Mouse (Mus musculus): Measurements from ENCODE around the gene Ift88. TPM values are rescaled to one million over a fixed set of nuclear protein-coding genes. Genes with fewer than 3 reads are reported as not detected.
"Not testable (repeated sequence)": the region's sequence is repeated elsewhere in the genome, so short reads cannot be mapped to it uniquely, and the experiment has no call there.

Gene Ift88
- polyA plus RNA-seq, 1 experiment from 2014 or later, result 14.7 TPM

DNA sequence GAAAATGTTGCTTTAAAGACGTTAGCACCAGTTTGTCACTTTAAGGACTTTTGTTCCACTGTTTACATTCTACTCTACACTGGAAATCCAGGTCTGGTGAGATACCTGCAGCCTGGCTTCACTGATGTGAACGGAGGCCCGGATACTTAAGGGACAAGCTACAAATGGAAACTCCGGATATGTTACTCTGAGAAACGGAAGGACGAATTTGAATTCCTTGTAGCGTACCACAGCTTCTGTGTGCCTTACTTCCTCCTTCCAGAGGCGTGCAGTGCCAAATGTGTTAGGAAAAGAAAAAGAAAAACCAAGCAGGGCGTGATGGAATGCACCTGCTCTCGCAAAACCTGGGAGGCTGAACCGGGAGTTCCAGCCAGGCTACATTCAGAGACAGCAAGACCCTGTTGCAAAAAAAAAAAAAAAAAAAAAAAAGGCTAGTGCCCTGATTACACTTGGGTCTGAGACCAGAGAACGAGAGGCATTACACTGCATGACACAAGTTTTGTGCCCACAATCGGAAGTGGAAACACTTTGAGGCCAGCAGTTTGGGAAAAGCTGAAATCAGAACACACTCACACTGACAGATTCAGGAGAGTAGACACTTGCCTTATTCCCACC, 24.9 kb upstream of the Ift88 start:
- Histone ChIP-seq H3K4me3 (peak overlapping the region; percentile 64), H3K36me3 (no peaks in the 10 kb centered on the region), H3K27ac (no peak overlapping the region), H3K4me2 (replicated peaks) (peak overlapping the region; percentile 77), H3K27me3 (replicated peaks) (peaks cover 14% of the 10 kb centered on the region; the same call in 1 of the 2 replicates), H3K4me1 (peaks cover 2% of the 10 kb centered on the region; the same call in 1 of the 2 replicates), H3K9me3 (no peaks in the 10 kb centered on the region), H3K9ac (peak overlapping the region; percentile 22; the same call in 1 of the 2 replicates)
- peak; percentile 38; the same call in 1 of the 2 replicates for ATAC-seq (ENCODE audit: low FRiP score, low read depth)
- WGBS, result 17% methylated on average over 13 of the region's 13 CpGs

DNA sequence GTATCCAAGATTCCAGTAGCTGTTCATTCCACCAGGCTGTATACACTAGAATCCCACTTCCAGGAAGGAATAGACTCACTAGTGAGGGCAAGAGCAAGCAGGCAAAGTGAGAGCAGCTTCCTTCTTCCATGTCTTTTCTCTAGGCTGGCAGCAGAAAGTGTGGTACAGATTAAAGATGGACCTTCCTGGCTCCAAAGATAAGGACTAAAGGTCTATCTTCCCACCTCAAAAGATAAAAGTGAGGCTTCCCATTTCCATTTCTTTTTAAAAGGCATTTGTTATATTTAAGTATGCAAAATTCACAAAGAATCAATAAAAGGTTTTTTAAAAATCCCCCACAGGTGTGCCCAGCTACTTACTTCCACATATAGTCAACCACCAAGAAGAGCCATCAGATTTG, 21.0 kb upstream of the Ift88 start:
- ATAC-seq (ENCODE audit: low FRiP score, low read depth), result no peak
- no peak overlapping the region for H3K27ac ChIP-seq
- H3K4me1 ChIP-seq, result peaks cover 10% of the 10 kb centered on the region
- no peak overlapping the region for H3K4me2 ChIP-seq (replicated peaks)
- H3K36me3 ChIP-seq, result no peaks in the 10 kb centered on the region
- H3K9ac ChIP-seq, result no peak overlapping the region
- no peaks in the 10 kb centered on the region for H3K9me3 ChIP-seq
- no peak overlapping the region for H3K4me3 ChIP-seq
- peaks cover 2% of the 10 kb centered on the region; the same call in 1 of the 2 replicates for H3K27me3 ChIP-seq (replicated peaks)

DNA sequence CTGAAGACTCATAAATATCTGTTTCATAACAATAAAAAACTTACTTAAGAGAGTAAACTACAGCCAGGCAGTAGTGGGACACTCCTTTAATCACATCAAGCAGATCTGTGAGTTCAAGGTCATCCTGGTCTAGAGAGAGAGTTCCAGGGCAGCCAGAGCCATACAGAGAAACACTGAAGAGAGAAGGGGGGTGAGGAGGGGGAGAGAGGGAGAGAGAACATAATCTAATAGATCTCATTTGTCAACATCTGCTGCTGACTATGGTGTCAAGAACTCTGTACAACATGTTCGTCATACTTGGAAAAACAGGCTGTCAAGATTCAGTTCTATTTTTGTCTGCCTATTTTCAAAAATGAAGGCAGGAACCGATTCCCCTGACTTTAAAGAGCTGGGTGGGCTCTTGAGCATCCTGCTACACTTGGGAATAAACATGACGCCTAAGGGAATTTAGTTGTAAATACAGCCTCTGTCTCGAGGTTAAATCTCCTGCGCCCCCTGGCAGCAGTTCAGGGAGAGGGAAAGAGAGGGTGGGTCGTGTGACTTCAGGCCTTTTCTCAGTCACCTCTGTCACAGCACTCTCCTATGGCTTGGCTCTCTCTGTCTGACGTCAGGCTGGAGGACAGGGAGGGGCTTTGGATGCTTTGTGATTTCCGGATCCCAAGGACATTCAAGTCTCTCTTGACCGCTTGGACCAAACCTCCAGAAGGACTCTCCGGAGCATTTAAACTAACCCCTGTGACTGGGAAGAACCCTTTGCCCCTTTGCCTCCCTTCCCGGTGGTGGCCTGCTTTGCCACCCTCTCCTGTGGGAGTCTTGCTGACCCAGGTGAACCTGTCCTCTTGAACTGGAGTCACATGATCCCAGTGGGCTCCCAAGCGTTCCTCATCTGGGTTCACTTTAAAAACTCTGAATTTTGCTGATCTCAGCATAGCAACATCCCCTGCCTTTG, 16.5 kb upstream of the Ift88 start:
- Histone ChIP-seq H3K4me2 (replicated peaks) (peak overlapping the region; percentile 42), H3K4me3 (no peak overlapping the region), H3K36me3 (no peaks in the 10 kb centered on the region), H3K9ac (no peak overlapping the region), H3K4me1 (peaks cover 8% of the 10 kb centered on the region; the same call in 1 of the 2 replicates), H3K9me3 (no peaks in the 10 kb centered on the region), H3K27ac (no peak overlapping the region), H3K27me3 (replicated peaks) (no peaks in the 10 kb centered on the region)
- 6% methylated on average over 12 of the region's 12 CpGs for WGBS
- peak; percentile 72; the same call in 1 of the 2 replicates for ATAC-seq (ENCODE audit: low FRiP score, low read depth)

DNA sequence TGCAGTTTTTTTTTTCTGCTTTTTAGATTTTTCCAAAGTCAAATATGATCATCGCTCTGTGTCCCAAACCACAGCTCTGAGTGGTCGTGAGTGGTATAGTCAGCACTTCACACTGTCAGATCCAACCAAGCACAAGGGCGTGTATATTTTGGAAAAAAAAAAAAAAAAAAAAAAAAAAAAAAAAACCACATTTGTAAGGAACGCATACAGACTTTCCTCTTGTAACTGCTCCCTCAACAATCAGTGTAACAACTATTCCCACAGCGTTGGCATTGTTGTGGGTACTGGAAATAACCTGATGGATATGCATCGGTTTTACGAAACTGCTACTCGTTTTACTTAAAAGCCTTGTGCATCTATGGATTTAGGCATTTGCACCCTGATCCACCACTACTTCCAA, 15.8 kb upstream of the Ift88 start:
- Histone ChIP-seq H3K4me3 (no peak overlapping the region), H3K4me1 (peaks cover 8% of the 10 kb centered on the region; the same call in 1 of the 2 replicates), H3K27me3 (replicated peaks) (no peaks in the 10 kb centered on the region), H3K27ac (no peak overlapping the region), H3K9me3 (no peaks in the 10 kb centered on the region), H3K4me2 (replicated peaks) (no peak overlapping the region), H3K9ac (no peak overlapping the region), H3K36me3 (no peaks in the 10 kb centered on the region)
- no peak for ATAC-seq (ENCODE audit: low FRiP score, low read depth)
- 78% methylated on average over 8 of the region's 8 CpGs for WGBS

DNA sequence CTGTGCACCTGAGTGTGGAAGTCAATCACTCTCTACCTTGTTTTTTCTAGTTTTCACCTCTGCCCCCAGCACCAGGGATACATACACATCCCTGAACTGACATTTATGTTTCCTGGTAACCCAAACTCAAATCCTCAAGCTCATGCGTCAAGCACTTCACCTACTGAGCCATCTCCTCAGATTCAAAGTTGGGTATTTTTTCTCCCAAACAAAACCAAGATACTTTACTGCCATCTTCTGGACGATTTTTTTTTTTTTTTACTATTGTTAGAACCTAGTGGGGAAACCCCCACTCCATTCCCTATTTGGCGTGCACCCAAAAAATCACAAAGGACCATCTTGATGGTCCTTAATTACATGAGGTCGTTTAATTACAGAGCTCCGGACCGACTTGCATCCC, 14.8 kb upstream of the Ift88 start:
- WGBS, result 23% methylated on average over 6 of the region's 6 CpGs
- Histone ChIP-seq H3K27me3 (replicated peaks) (no peaks in the 10 kb centered on the region), H3K4me1 (peaks cover 8% of the 10 kb centered on the region; the same call in 1 of the 2 replicates), H3K36me3 (no peaks in the 10 kb centered on the region), H3K4me2 (replicated peaks) (no peak overlapping the region), H3K9me3 (no peaks in the 10 kb centered on the region), H3K9ac (no peak overlapping the region), H3K27ac (no peak overlapping the region), H3K4me3 (no peak overlapping the region)
- ATAC-seq (ENCODE audit: low FRiP score, low read depth), result 0 out of 2 replicates have a peak, but pooled peaks have one; percentile 37

DNA sequence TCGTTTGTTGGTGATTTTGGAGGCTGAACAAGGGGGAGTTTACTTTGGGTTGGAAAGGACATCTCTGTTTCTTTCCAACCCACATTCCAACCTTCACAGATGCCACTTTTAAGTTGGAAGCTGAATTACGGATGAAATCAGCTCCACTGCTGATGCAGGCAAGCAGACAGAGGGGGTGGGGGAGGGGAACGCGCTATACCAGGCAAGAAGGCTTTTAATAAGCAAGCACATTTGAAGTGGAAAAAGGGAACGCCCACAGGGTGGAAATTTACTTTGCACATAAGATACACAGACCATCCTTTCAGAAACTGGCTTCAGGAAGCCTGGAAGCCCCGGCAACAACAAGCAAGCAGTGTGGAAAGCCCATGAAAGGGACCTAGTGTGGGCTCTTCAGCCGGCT, 11.7 kb upstream of the Ift88 start:
- H3K9me3 ChIP-seq, result no peaks in the 10 kb centered on the region
- 63% methylated on average over 7 of the region's 7 CpGs for WGBS
- no peak for ATAC-seq (ENCODE audit: low FRiP score, low read depth)
- no peak overlapping the region for H3K9ac ChIP-seq
- H3K4me1 ChIP-seq, result peaks cover 6% of the 10 kb centered on the region; the same call in 1 of the 2 replicates
- no peaks in the 10 kb centered on the region for H3K27me3 ChIP-seq (replicated peaks)
- H3K4me2 ChIP-seq (replicated peaks), result no peak overlapping the region
- no peak overlapping the region for H3K27ac ChIP-seq
- H3K4me3 ChIP-seq, result no peak overlapping the region
- no peaks in the 10 kb centered on the region for H3K36me3 ChIP-seq

DNA sequence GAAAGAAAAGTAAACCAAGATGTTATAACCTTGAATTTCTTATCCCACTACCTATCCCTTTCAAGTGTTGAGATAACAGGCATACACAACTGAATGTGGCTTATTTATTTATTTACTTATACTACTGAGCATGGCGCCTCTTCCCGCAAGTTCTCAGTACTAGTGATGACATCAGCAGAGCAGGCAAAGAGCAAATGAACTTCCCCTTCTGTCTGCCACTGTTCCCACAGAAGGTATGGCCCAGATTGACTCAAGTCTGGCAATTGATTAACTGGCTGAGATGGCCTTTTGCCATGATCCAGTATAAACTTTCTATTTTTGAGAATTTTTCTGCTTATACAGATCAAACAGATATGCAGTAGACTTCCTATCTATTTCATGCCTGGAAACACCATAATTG, 6.7 kb upstream of the Ift88 start:
- 92% methylated on average over 2 of the region's 2 CpGs for WGBS
- Histone ChIP-seq H3K4me2 (replicated peaks) (no peak overlapping the region), H3K4me3 (no peak overlapping the region), H3K27me3 (replicated peaks) (no peaks in the 10 kb centered on the region), H3K27ac (no peak overlapping the region), H3K36me3 (no peaks in the 10 kb centered on the region), H3K4me1 (no peaks in the 10 kb centered on the region), H3K9ac (no peak overlapping the region), H3K9me3 (no peaks in the 10 kb centered on the region)
- no peak for ATAC-seq (ENCODE audit: low FRiP score, low read depth)

DNA sequence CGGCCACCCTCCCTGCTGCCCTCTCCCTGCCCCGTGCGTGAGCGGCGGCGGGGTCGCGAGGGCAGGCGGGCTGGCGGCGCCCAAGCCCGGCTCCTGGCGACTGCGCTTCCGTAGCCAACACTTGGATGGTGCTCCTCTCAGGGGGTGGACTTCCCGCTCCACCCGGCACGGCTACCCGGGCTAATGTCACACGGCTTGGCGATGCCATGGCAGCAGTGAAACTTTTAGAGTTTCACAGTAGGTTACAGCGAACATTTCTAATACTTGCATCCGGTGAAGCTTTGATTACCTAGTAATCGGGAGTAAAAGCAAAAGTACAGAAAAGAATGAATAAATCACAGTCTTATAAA, 325 bp downstream of the Ift88 start:
- H3K27me3 ChIP-seq (replicated peaks), result no peaks in the 10 kb centered on the region
- 1% methylated on average over 24 of the region's 24 CpGs for WGBS
- ATAC-seq (ENCODE audit: low FRiP score, low read depth), result no peak; the same call in 1 of the 2 replicates
- no peaks in the 10 kb centered on the region for H3K36me3 ChIP-seq
- no peaks in the 10 kb centered on the region for H3K9me3 ChIP-seq
- peak overlapping the region; percentile 69 for H3K4me2 ChIP-seq (replicated peaks)
- H3K4me1 ChIP-seq, result 0 out of 2 replicates have a peak, but pooled peaks cover 3% of the 10 kb centered on the region
- H3K9ac ChIP-seq, result peak overlapping the region; percentile 75
- H3K27ac ChIP-seq, result no peak overlapping the region
- H3K4me3 ChIP-seq, result peak overlapping the region; percentile 87

DNA sequence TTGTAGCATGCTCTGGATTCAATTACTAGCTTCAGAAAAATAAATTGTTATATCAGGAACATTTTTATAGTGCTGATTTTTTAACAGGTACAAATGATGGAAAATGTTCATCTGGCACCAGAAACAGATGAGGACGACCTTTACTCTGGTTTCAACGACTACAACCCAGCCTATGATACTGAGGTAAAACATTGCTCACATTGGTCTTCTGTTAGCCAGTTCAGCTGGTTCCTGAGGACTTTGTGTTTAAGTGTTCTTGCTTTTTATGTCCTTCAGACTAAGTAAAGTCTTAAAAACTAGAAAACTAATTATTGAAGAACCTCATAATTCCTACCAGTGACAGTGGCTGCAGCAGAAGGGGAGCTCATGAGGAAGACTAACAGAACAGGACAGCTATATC, 6.6 kb downstream of the Ift88 start:
- Histone ChIP-seq H3K9ac (no peak overlapping the region), H3K4me2 (replicated peaks) (no peak overlapping the region), H3K4me1 (no peaks in the 10 kb centered on the region), H3K36me3 (no peaks in the 10 kb centered on the region; the same call in 1 of the 2 replicates), H3K27ac (no peak overlapping the region), H3K27me3 (replicated peaks) (no peaks in the 10 kb centered on the region), H3K4me3 (no peak overlapping the region), H3K9me3 (no peaks in the 10 kb centered on the region)
- no peak for ATAC-seq (ENCODE audit: low FRiP score, low read depth)
- WGBS, result 88% methylated on average over 2 of the region's 2 CpGs

DNA sequence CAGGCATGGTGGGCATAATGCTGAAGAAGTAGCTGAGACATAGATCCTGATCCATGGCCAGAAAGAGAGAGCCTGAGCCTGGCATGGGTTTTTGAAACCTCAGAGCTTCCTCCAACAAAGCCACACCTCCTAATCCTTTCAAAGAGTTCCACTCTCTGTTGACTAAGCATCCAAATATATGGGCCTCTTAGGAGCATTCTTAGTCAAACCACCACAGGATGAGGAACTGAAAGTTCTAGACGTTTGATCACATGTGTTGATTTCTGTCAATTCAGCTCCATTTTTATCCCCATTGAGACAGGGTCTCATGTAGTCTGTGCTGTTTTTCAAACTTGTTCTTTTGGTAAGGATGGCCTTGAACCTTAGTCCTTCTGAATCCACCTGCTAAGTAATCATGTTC, 28.7 kb downstream of the Ift88 start:
- peaks cover 20% of the 10 kb centered on the region; the same call in 1 of the 2 replicates for H3K36me3 ChIP-seq
- ATAC-seq (ENCODE audit: low FRiP score, low read depth), result no peak
- H3K27me3 ChIP-seq (replicated peaks), result no peaks in the 10 kb centered on the region
- no peak overlapping the region for H3K27ac ChIP-seq
- no peak overlapping the region for H3K4me2 ChIP-seq (replicated peaks)
- H3K9ac ChIP-seq, result no peak overlapping the region
- no peaks in the 10 kb centered on the region for H3K4me1 ChIP-seq
- H3K9me3 ChIP-seq, result no peaks in the 10 kb centered on the region
- WGBS, result 91% methylated on average over 1 of the region's 1 CpGs
- H3K4me3 ChIP-seq, result no peak overlapping the region

DNA sequence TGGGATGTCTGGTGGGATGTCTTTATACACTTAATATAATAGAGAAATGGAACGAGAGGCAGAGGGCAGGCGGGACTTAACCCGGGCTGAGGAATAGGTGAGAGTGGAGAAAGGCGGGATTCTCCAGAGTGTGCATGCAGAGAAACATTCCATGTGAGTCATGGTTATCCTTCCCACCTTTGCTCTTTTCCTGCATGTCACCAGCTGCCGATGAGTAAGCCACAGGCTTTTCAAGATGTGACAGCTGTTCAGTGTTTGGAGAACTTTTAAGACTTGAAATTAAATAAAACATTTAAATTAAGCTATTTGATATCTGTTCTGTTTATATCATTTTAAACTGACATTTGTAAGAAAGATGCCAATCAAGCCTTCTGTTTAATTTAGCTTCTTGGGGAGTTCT, 36.0 kb downstream of the Ift88 start:
- H3K4me3 ChIP-seq, result no peak overlapping the region
- no peaks in the 10 kb centered on the region for H3K27me3 ChIP-seq (replicated peaks)
- no peaks in the 10 kb centered on the region for H3K4me1 ChIP-seq
- no peak overlapping the region for H3K4me2 ChIP-seq (replicated peaks)
- H3K36me3 ChIP-seq, result no peaks in the 10 kb centered on the region
- H3K27ac ChIP-seq, result no peak overlapping the region
- 96% methylated on average over 5 of the region's 5 CpGs for WGBS
- ATAC-seq (ENCODE audit: low FRiP score, low read depth), result no peak
- H3K9me3 ChIP-seq, result no peaks in the 10 kb centered on the region
- no peak overlapping the region for H3K9ac ChIP-seq

DNA sequence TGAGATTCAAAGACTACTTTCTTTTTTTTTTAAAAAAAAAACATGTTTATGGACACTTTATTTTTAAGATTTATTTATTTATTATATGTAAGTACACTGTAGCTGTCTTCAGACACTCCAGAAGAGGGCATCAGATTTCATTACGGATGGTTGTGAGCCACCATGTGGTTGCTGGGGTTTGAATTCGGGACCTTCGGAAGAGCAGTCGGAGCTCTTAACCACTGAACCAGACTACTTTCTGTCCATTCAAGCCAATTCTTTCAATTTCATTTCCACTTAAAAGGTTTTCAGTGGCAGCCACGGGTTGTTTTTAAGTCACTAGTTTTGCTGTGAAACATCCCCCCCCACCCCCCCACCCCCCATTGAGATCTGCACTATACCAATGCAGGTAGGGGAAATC, 36.5 kb downstream of the Ift88 start:
- H3K27ac ChIP-seq; H3K4me1 ChIP-seq; H3K9ac ChIP-seq; H3K4me3 ChIP-seq; H3K36me3 ChIP-seq; H3K9me3 ChIP-seq; ATAC-seq (ENCODE audit: low FRiP score, low read depth); H3K27me3 ChIP-seq (replicated peaks); H3K4me2 ChIP-seq (replicated peaks): not testable (repeated sequence)
- 80% methylated on average over 5 of the region's 5 CpGs for WGBS

Measured in neural tube, embryonic 12.5 days (tissue).